Mouse (Mus musculus): ENCODE data around the gene Plbd1. TPM values are rescaled to one million over a fixed set of nuclear protein-coding genes. Genes with fewer than 3 reads are reported as not detected.

The Plbd1 gene
- polyA plus RNA-seq (2012; rRNA removed) = 16.7 and 22.8 TPM in 2 replicates

- H3K4me3 ChIP-seq (ENCODE audit: insufficient read depth, low read depth, low read length) = peak within 1 kb of the TSS; percentile 31
- TF ChIP-seq POLR2A (IDR thresholded peaks at IDR 0.05; ENCODE audit: low read depth, low read length) (no peak), CTCF (conservative IDR thresholded peaks at IDR 0.05; ENCODE audit: insufficient read depth, insufficient read length, low read depth, low read length) (no peak)
- 5% methylated on average over 19 of the region's 19 CpGs for WGBS
- H3K27me3 ChIP-seq (replicated peaks; ENCODE audit: control insufficient read depth, insufficient read depth, low read length) = no peaks in the 10 kb centered on the region
- DNase-seq = peak; percentile 83
- no peak within 1 kb of the TSS for H3K27ac ChIP-seq (ENCODE audit: insufficient read depth, low read depth, low read length)
- H3K4me1 ChIP-seq (ENCODE audit: control insufficient read depth, insufficient read depth, low read length) = no peaks in the 10 kb centered on the region
- H3K36me3 ChIP-seq (ENCODE audit: control insufficient read depth, insufficient read depth, low read length) = no peaks in the 10 kb centered on the region
These were observed at the start of gene Plbd1 for GRCm38 (mm10) chr6:136661706-136662016. Gene Plbd1, minus strand, starts transcription at chr6:136661928.

DNA sequence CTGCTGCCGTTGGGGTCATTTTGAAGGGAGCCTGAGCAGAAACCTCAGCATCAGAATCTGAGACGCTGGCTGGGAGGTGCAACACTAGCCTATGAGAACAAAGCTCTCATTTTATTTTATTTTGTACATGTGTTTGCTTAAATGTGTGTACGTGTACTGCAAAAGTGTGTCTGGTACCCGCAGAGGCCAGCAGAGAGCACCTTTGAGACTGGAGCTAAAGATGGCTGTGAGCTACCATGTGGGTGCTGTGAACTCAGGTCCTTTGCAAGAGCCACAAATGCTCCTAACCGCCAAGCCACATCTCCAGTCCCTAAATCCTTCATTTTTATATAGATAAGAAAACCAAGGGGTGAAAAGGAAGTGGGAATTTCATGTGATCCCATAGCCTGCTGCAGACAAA, 48.7 kb upstream of the Plbd1 start:
- DNase-seq = no peak
- TF ChIP-seq CTCF (conservative IDR thresholded peaks at IDR 0.05; ENCODE audit: insufficient read depth, insufficient read length, low read depth, low read length) (no peak), POLR2A (IDR thresholded peaks at IDR 0.05; ENCODE audit: low read depth, low read length) (no peak)
- Histone ChIP-seq H3K27me3 (replicated peaks; ENCODE audit: control insufficient read depth, insufficient read depth, low read length) (no peaks in the 10 kb centered on the region), H3K36me3 (ENCODE audit: control insufficient read depth, insufficient read depth, low read length) (no peaks in the 10 kb centered on the region), H3K4me3 (ENCODE audit: insufficient read depth, low read depth, low read length) (no peak overlapping the region), H3K27ac (ENCODE audit: insufficient read depth, low read depth, low read length) (no peak overlapping the region), H3K4me1 (ENCODE audit: control insufficient read depth, insufficient read depth, low read length) (no peaks in the 10 kb centered on the region)
- 86% methylated on average over 5 of the region's 5 CpGs for WGBS

- no peaks in the 10 kb centered on the region for H3K27me3 ChIP-seq (replicated peaks; ENCODE audit: control insufficient read depth, insufficient read depth, low read length)
- H3K36me3 ChIP-seq (ENCODE audit: control insufficient read depth, insufficient read depth, low read length) = no peaks in the 10 kb centered on the region
- no peak for DNase-seq
- no peaks in the 10 kb centered on the region for H3K4me1 ChIP-seq (ENCODE audit: control insufficient read depth, insufficient read depth, low read length)
- TF ChIP-seq CTCF (conservative IDR thresholded peaks at IDR 0.05; ENCODE audit: insufficient read depth, insufficient read length, low read depth, low read length) = no peak
- no peak for TF ChIP-seq POLR2A (IDR thresholded peaks at IDR 0.05; ENCODE audit: low read depth, low read length)
- no peak overlapping the region for H3K4me3 ChIP-seq (ENCODE audit: insufficient read depth, low read depth, low read length)
- 77% methylated on average over 6 of the region's 6 CpGs for WGBS
- no peak overlapping the region for H3K27ac ChIP-seq (ENCODE audit: insufficient read depth, low read depth, low read length)
These were observed 46.9 kb upstream of the Plbd1 start for GRCm38 (mm10) chr6:136708597-136708996.

- WGBS = 93% methylated on average over 3 of the region's 3 CpGs
- no peak for TF ChIP-seq POLR2A (IDR thresholded peaks at IDR 0.05; ENCODE audit: low read depth, low read length)
- Histone ChIP-seq H3K36me3 (ENCODE audit: control insufficient read depth, insufficient read depth, low read length) (no peaks in the 10 kb centered on the region), H3K4me1 (ENCODE audit: control insufficient read depth, insufficient read depth, low read length) (no peaks in the 10 kb centered on the region), H3K27ac (ENCODE audit: insufficient read depth, low read depth, low read length) (no peak overlapping the region), H3K27me3 (replicated peaks; ENCODE audit: control insufficient read depth, insufficient read depth, low read length) (no peaks in the 10 kb centered on the region), H3K4me3 (ENCODE audit: insufficient read depth, low read depth, low read length) (no peak overlapping the region)
- no peak for DNase-seq
These were observed 40.1 kb upstream of the Plbd1 start for GRCm38 (mm10) chr6:136701878-136702277.

GRCm38 (mm10) chr6:136701185-136701584, 39.5 kb upstream of the Plbd1 start:
- H3K4me3 ChIP-seq (ENCODE audit: insufficient read depth, low read depth, low read length) = no peak overlapping the region
- no peak for DNase-seq
- H3K27me3 ChIP-seq (replicated peaks; ENCODE audit: control insufficient read depth, insufficient read depth, low read length) = no peaks in the 10 kb centered on the region
- no peak overlapping the region for H3K27ac ChIP-seq (ENCODE audit: insufficient read depth, low read depth, low read length)
- TF ChIP-seq CTCF (conservative IDR thresholded peaks at IDR 0.05; ENCODE audit: insufficient read depth, insufficient read length, low read depth, low read length) (no peak), POLR2A (IDR thresholded peaks at IDR 0.05; ENCODE audit: low read depth, low read length) (no peak)
- 90% methylated on average over 5 of the region's 5 CpGs for WGBS
- no peaks in the 10 kb centered on the region for H3K4me1 ChIP-seq (ENCODE audit: control insufficient read depth, insufficient read depth, low read length)
- H3K36me3 ChIP-seq (ENCODE audit: control insufficient read depth, insufficient read depth, low read length) = no peaks in the 10 kb centered on the region

DNA sequence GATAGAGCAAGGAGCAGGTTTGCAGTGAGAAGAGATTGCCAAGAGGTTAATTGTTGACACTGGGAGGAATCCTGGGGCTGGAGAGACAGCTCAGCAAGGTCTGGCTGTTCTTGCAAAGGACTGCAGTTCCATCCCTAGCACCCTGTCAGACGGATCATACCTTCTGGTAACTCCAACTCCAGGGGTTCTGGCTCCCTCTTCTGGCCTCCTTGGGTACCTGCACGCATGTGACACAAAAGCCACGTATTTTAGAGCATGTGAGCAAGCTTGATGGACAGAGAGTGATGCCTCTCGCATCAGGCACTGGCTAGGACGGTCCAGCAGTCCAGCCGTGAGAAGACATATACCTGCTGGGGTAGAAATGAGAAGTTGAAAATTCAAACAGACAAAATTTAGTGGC, 29.6 kb upstream of the Plbd1 start:
- no peaks in the 10 kb centered on the region for H3K4me1 ChIP-seq (ENCODE audit: control insufficient read depth, insufficient read depth, low read length)
- H3K36me3 ChIP-seq (ENCODE audit: control insufficient read depth, insufficient read depth, low read length) = no peaks in the 10 kb centered on the region
- TF ChIP-seq POLR2A (IDR thresholded peaks at IDR 0.05; ENCODE audit: low read depth, low read length) (no peak), CTCF (conservative IDR thresholded peaks at IDR 0.05; ENCODE audit: insufficient read depth, insufficient read length, low read depth, low read length) (peak; percentile 30; the same call in 1 of the 2 replicates)
- H3K4me3 ChIP-seq (ENCODE audit: insufficient read depth, low read depth, low read length) = no peak overlapping the region
- no peaks in the 10 kb centered on the region for H3K27me3 ChIP-seq (replicated peaks; ENCODE audit: control insufficient read depth, insufficient read depth, low read length)
- WGBS = 97% methylated on average over 6 of the region's 6 CpGs
- no peak overlapping the region for H3K27ac ChIP-seq (ENCODE audit: insufficient read depth, low read depth, low read length)
- DNase-seq = no peak

DNA sequence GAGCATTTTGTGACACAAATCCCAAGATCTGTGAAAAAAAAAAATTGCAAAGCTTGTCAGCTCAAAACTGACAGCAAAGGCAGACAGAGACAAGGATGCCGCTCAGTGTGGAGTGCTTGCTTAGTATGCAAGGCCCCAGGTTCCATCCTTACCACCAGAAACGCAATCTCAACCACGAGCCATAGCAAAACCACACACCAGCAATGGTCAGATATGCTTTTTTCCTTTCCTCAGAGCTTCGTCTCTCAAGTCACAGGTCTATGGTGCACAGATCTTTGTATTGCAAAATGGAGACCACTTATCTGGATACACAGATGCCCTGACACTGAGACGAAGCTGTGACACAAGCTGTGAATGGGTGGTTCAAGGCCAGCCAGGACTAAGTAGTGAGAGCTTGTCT, 28.8 kb upstream of the Plbd1 start:
- TF ChIP-seq CTCF (conservative IDR thresholded peaks at IDR 0.05; ENCODE audit: insufficient read depth, insufficient read length, low read depth, low read length) (no peak), POLR2A (IDR thresholded peaks at IDR 0.05; ENCODE audit: low read depth, low read length) (no peak)
- Histone ChIP-seq H3K27me3 (replicated peaks; ENCODE audit: control insufficient read depth, insufficient read depth, low read length) (no peaks in the 10 kb centered on the region), H3K4me1 (ENCODE audit: control insufficient read depth, insufficient read depth, low read length) (no peaks in the 10 kb centered on the region), H3K4me3 (ENCODE audit: insufficient read depth, low read depth, low read length) (no peak overlapping the region), H3K27ac (ENCODE audit: insufficient read depth, low read depth, low read length) (no peak overlapping the region), H3K36me3 (ENCODE audit: control insufficient read depth, insufficient read depth, low read length) (no peaks in the 10 kb centered on the region)
- WGBS = 84% methylated on average over 5 of the region's 5 CpGs
- DNase-seq = no peak

Measured in kidney, adult 2 months (tissue).